Mouse (Mus musculus): ENCODE measurements around the gene Pdcd6ip. TPM values are rescaled to one million over a fixed set of nuclear protein-coding genes. Genes with fewer than 3 reads are reported as not detected.

The Pdcd6ip gene
- 152 and 166 TPM in 2 replicates for total RNA-seq (2015)
- total RNA-seq (2017), result 114 and 129 TPM in 2 replicates

GRCm38 (mm10) chr9:113707481-113708360, at the start of gene Pdcd6ip:
Pdcd6ip (minus strand) TSS chr9:113708259.
- ATAC-seq (ENCODE audit: poor library complexity, severe bottlenecking), result peak; percentile 67

- peak; percentile 47 for ATAC-seq (ENCODE audit: poor library complexity, severe bottlenecking)
Observed at GRCm38 (mm10) chr9:113755888-113756719, 48.0 kb upstream of the Pdcd6ip start.

GRCm38 (mm10) chr9:113749356-113749755, 41.3 kb upstream of the Pdcd6ip start:
- ATAC-seq (ENCODE audit: poor library complexity, severe bottlenecking), result no peak

- peak; percentile 39 for ATAC-seq (ENCODE audit: poor library complexity, severe bottlenecking)
Observed at GRCm38 (mm10) chr9:113743291-113743690, 35.2 kb upstream of the Pdcd6ip start.

- 0 out of 2 replicates have a peak, but pooled peaks have one; percentile 1 for ATAC-seq (ENCODE audit: poor library complexity, severe bottlenecking)
Observed at GRCm38 (mm10) chr9:113742361-113742794, 34.3 kb upstream of the Pdcd6ip start.

- ATAC-seq (ENCODE audit: poor library complexity, severe bottlenecking), result peak; percentile 33
Observed at GRCm38 (mm10) chr9:113741637-113742137, 33.6 kb upstream of the Pdcd6ip start.

- peak; percentile 73 for ATAC-seq (ENCODE audit: poor library complexity, severe bottlenecking)
Observed at GRCm38 (mm10) chr9:113741108-113741636, 33.1 kb upstream of the Pdcd6ip start, which contains the start of gene Clasp2. Clasp2 (plus strand) TSS chr9:113741473.

- no peak for ATAC-seq (ENCODE audit: poor library complexity, severe bottlenecking)
Observed at GRCm38 (mm10) chr9:113738941-113739340, 30.9 kb upstream of the Pdcd6ip start.

GRCm38 (mm10) chr9:113738021-113738420, 30.0 kb upstream of the Pdcd6ip start:
- ATAC-seq (ENCODE audit: poor library complexity, severe bottlenecking), result no peak

GRCm38 (mm10) chr9:113735920-113736319, 27.9 kb upstream of the Pdcd6ip start:
- no peak for ATAC-seq (ENCODE audit: poor library complexity, severe bottlenecking)

- ATAC-seq (ENCODE audit: poor library complexity, severe bottlenecking), result no peak
Observed at GRCm38 (mm10) chr9:113731540-113731939, 23.5 kb upstream of the Pdcd6ip start.

GRCm38 (mm10) chr9:113726991-113727680, 19.1 kb upstream of the Pdcd6ip start:
- ATAC-seq (ENCODE audit: poor library complexity, severe bottlenecking), result peak; percentile 81

GRCm38 (mm10) chr9:113726131-113726530, 18.1 kb upstream of the Pdcd6ip start:
- ATAC-seq (ENCODE audit: poor library complexity, severe bottlenecking), result no peak

GRCm38 (mm10) chr9:113725609-113726008, 17.6 kb upstream of the Pdcd6ip start:
- ATAC-seq (ENCODE audit: poor library complexity, severe bottlenecking), result peak; percentile 23

- peak; percentile 62 for ATAC-seq (ENCODE audit: poor library complexity, severe bottlenecking)
Observed at GRCm38 (mm10) chr9:113724646-113725045, 16.6 kb upstream of the Pdcd6ip start.

GRCm38 (mm10) chr9:113719063-113719462, 11.0 kb upstream of the Pdcd6ip start:
- ATAC-seq (ENCODE audit: poor library complexity, severe bottlenecking), result peak; percentile 74

- no peak for ATAC-seq (ENCODE audit: poor library complexity, severe bottlenecking)
Observed at GRCm38 (mm10) chr9:113710871-113711270, 2.8 kb upstream of the Pdcd6ip start.

GRCm38 (mm10) chr9:113708361-113709280, 562 bp upstream of the Pdcd6ip start:
- ATAC-seq (ENCODE audit: poor library complexity, severe bottlenecking), result peak; percentile 55

- no peak for ATAC-seq (ENCODE audit: poor library complexity, severe bottlenecking)
Observed at GRCm38 (mm10) chr9:113706841-113707240, 1.2 kb downstream of the Pdcd6ip start.
